Mouse (Mus musculus): ENCODE data around the gene Gm3317. TPM values are rescaled to one million over a fixed set of nuclear protein-coding genes. Genes with fewer than 3 reads are reported as not detected.
"Not testable (repeated sequence)": the region's sequence is repeated elsewhere in the genome, so short reads cannot be mapped to it uniquely, and the experiment has no call there.

The Gm3317 gene
- polyA plus RNA-seq (2015; fragmentation: Nextera tagmentation; extraction: Ambion mirVana): not detected in 2 replicates

GRCm38 (mm10) chr14:5164235-5164634, at the start of gene Gm3317:
Gene Gm3317 (plus strand): TSS chr14:5164535.
- not testable (repeated sequence) for H3K4me3 ChIP-seq; H3K36me3 ChIP-seq (replicated peaks); H3K9me3 ChIP-seq; H3K27ac ChIP-seq; H3K4me1 ChIP-seq; H3K27me3 ChIP-seq (replicated peaks); H3K9ac ChIP-seq; H3K4me2 ChIP-seq; ATAC-seq (replicated peaks)
- WGBS: no CpG with 5 or more reads among the region's 1 CpGs

DNA sequence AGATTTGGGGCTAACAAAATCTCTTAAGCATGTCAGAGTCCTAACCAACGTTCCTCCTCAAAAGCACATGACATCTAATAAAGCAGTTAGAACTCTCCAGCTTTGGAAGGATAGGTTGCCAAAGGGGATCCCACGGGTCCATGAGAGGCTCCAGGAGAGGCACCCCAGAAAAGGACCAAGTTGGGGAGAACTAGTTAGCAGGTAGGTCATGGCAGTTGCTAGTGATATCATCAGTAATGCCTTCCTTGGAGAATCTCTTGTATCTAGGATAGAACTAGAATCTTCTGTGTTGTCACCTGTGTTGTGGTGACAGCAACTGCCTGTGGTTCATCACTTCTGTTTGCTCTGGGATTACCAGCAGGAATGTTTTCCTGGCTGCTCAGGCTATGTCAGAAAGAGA, 33.1 kb upstream of the Gm3317 start, which contains the start of gene Gm8279:
Gm8279 (plus strand) TSS at position 301 of the 400 bp plus-strand sequence.
- H3K4me3 ChIP-seq, H3K27ac ChIP-seq: not testable (repeated sequence)

GRCm38 (mm10) chr14:5185493-5185892, 21.2 kb downstream of the Gm3317 start, which contains the start of gene Gm8271:
Gene Gm8271 (plus strand): TSS chr14:5185793.
- H3K27me3 ChIP-seq (replicated peaks); H3K36me3 ChIP-seq (replicated peaks); H3K9ac ChIP-seq; H3K4me3 ChIP-seq; H3K4me2 ChIP-seq; H3K27ac ChIP-seq; H3K4me1 ChIP-seq; H3K9me3 ChIP-seq; ATAC-seq (replicated peaks): not testable (repeated sequence)
- WGBS: no CpG with 5 or more reads among the region's 3 CpGs

More for the DNA sequence above, 33.1 kb upstream of the Gm3317 start, which contains the start of gene Gm8279:
- 70% methylated on average over 2 of the region's 2 CpGs for WGBS
- not testable (repeated sequence) for ATAC-seq (replicated peaks); H3K27me3 ChIP-seq (replicated peaks); H3K9ac ChIP-seq; H3K4me2 ChIP-seq; H3K36me3 ChIP-seq (replicated peaks); H3K4me1 ChIP-seq; H3K9me3 ChIP-seq

Other genes with a start within 250 kb of the Gm3317 start
- not detected in 2 replicates for gene Gm8297, start 180.6 kb upstream of the Gm3317 start, polyA plus RNA-seq (2015; fragmentation: Nextera tagmentation; extraction: Ambion mirVana)
- 1.0 TPM in 1 of 2 replicates, not detected in the other for gene Gm3298, start 148.6 kb upstream of the Gm3317 start, polyA plus RNA-seq (2015; fragmentation: Nextera tagmentation; extraction: Ambion mirVana)
- gene 4930555G01Rik, start 113.9 kb upstream of the Gm3317 start, polyA plus RNA-seq (2015; fragmentation: Nextera tagmentation; extraction: Ambion mirVana): not detected in 2 replicates
- gene Gm8281, start 93.5 kb upstream of the Gm3317 start, polyA plus RNA-seq (2015; fragmentation: Nextera tagmentation; extraction: Ambion mirVana): 10.7 and 12.0 TPM in 2 replicates
- gene Gm8279, start 33.0 kb upstream of the Gm3317 start, polyA plus RNA-seq (2015; fragmentation: Nextera tagmentation; extraction: Ambion mirVana): not detected in 2 replicates
- not detected in 2 replicates for gene Gm8271, start 21.3 kb downstream of the Gm3317 start, polyA plus RNA-seq (2015; fragmentation: Nextera tagmentation; extraction: Ambion mirVana)
- 0.19 TPM in 1 of 2 replicates, not detected in the other for gene Gm3526, start 96.0 kb downstream of the Gm3317 start, polyA plus RNA-seq (2015; fragmentation: Nextera tagmentation; extraction: Ambion mirVana)
- not detected in 2 replicates for gene Gm3542, start 170.4 kb downstream of the Gm3317 start, polyA plus RNA-seq (2015; fragmentation: Nextera tagmentation; extraction: Ambion mirVana)
- gene Gm3500, start 224.5 kb downstream of the Gm3317 start, polyA plus RNA-seq (2015; fragmentation: Nextera tagmentation; extraction: Ambion mirVana): 0.86 and 2.0 TPM in 2 replicates

Measured in midbrain, embryonic 15.5 days (tissue).